Mouse (Mus musculus) brain, embryonic 14.5 days (tissue): Measurements from ENCODE around the gene Nudt7.

Experiments
- CTCF ChIP-seq: fragments of 200-500 bp; IDR thresholded peaks from 2 replicates; pipeline ENCODE4 v1.5.1; 2012; ENCODE audit warnings: inconsistent platforms, mild to moderate bottlenecking, moderate library complexity, borderline replicate concordance; ENCODE audit not compliant: insufficient read depth, insufficient read length; ENCODE audit errors: extremely low read depth
- POLR2A ChIP-seq: fragments of 200-500 bp; IDR thresholded peaks from 2 replicates; pipeline ENCODE4 v1.6.1; 2012; ENCODE audit warnings: mild to moderate bottlenecking, inconsistent platforms, borderline replicate concordance; ENCODE audit not compliant: poor library complexity, insufficient read depth, insufficient read length, severe bottlenecking; ENCODE audit errors: extremely low read depth

GRCm38 (mm10) chr8:114087932-114088331, 45.4 kb upstream of the Nudt7 start:
- TF ChIP-seq POLR2A = no peak
- no peak for TF ChIP-seq CTCF
